Mouse (Mus musculus) embryonic facial prominence, embryonic 13.5 days (tissue): Measurements from ENCODE around the gene Dnajc22. TPM values are rescaled to one million over a fixed set of nuclear protein-coding genes. Genes with fewer than 3 reads are reported as not detected.

ENCODE experiments used
- ATAC-seq: fragments of 200-750 bp; cut with Nextera tagmentation; 2 replicates; pipeline ENCODE4 v1.8.0; 2017; ENCODE audit warnings: low read depth; ENCODE audit not compliant: insufficient number of reproducible peaks, insufficient read depth, low FRiP score, low TSS enrichment
- H3K27ac ChIP-seq: fragments of 300-500 bp; sonication (generic); 2 replicates; pipeline ENCODE4 v1.5.1; 2015; ENCODE audit warnings: moderate library complexity, mild to moderate bottlenecking, inconsistent platforms
- H3K27me3 ChIP-seq: fragments of 300-500 bp; sonication (generic); 2 replicates; pipeline ENCODE4 v1.6.1; 2015; ENCODE audit warnings: mild to moderate bottlenecking, inconsistent platforms
- H3K36me3 ChIP-seq: fragments of 300-500 bp; sonication (generic); 2 replicates; pipeline ENCODE4 v1.6.1; 2015; ENCODE audit warnings: mild to moderate bottlenecking, inconsistent platforms
- H3K4me1 ChIP-seq: fragments of 300-500 bp; sonication (generic); 2 replicates; pipeline ENCODE4 v1.6.1; 2015; ENCODE audit warnings: inconsistent platforms
- H3K4me2 ChIP-seq: fragments of 300-500 bp; sonication (generic); 2 replicates; pipeline ENCODE4 v1.6.1; 2015; ENCODE audit warnings: moderate library complexity, mild to moderate bottlenecking, inconsistent platforms
- H3K4me3 ChIP-seq: fragments of 300-500 bp; sonication (generic); 2 replicates; pipeline ENCODE4 v1.5.1; 2015; ENCODE audit warnings: mild to moderate bottlenecking, inconsistent platforms
- H3K9ac ChIP-seq: fragments of 300-500 bp; sonication (generic); 2 replicates; pipeline ENCODE4 v1.6.1; 2015; ENCODE audit warnings: mild to moderate bottlenecking, inconsistent platforms
- H3K9me3 ChIP-seq: fragments of 300-500 bp; sonication (generic); 2 replicates; pipeline ENCODE4 v1.6.1; 2016; ENCODE audit warnings: inconsistent platforms
- WGBS: fragments of 180-500 bp; shearing (Covaris S2); methylation state at CpG from one replicate; pipeline ENCODE4 v1.1.7; 2015; ENCODE audit warnings: mixed read lengths; 5-methylcytosine and 5-hydroxymethylcytosine counted together
- polyA plus RNA-seq: library from polyadenylated mRNA; unstranded; fragments of >200 nt; fragmentation: Nextera tagmentation; extraction: Ambion mirVana; gene quantifications from 2 replicates; pipeline ENCODE4 v1.2.1, GENCODE M21; 2015

Gene Dnajc22
- polyA plus RNA-seq, 1 experiment from 2014 or later, result 0.52 TPM

DNA sequence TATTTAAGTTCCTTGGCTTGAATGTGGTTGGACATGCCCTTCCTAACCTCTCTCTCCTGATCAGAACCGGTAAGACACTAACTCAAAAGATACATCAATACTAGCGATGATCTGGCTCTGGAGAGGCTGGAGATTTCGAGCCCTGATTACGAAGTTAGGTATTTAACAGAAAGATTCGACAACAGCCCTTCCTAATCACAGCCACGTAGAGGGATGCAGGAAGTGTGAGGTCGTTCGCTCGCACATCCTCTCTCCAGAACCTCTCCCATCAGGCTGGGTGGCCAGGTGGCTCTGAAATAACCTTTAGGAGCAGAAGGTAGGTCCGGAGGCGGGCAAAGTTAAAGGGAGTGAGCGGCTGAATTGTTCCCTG is 32.7 kb downstream of the Dnajc22 start, which contains the start of gene Spats2:
TSS of gene Spats2 (plus strand) at position 206 of the 370 bp plus-strand sequence.
- Histone ChIP-seq H3K4me1 (peaks cover 25% of the 10 kb centered on the region), H3K4me3 (peak within 1 kb of the TSS; percentile 75), H3K36me3 (no peaks in the 10 kb centered on the region), H3K27ac (peak within 1 kb of the TSS; percentile 95), H3K9ac (peak within 1 kb of the TSS; percentile 92), H3K9me3 (no peaks in the 10 kb centered on the region), H3K27me3 (peaks cover 5% of the 10 kb centered on the region; the same call in 1 of the 2 replicates), H3K4me2 (peak within 1 kb of the TSS; percentile 73)
- WGBS, result under 1% methylated on average over 12 of the region's 12 CpGs
- ATAC-seq, result no peak

DNA sequence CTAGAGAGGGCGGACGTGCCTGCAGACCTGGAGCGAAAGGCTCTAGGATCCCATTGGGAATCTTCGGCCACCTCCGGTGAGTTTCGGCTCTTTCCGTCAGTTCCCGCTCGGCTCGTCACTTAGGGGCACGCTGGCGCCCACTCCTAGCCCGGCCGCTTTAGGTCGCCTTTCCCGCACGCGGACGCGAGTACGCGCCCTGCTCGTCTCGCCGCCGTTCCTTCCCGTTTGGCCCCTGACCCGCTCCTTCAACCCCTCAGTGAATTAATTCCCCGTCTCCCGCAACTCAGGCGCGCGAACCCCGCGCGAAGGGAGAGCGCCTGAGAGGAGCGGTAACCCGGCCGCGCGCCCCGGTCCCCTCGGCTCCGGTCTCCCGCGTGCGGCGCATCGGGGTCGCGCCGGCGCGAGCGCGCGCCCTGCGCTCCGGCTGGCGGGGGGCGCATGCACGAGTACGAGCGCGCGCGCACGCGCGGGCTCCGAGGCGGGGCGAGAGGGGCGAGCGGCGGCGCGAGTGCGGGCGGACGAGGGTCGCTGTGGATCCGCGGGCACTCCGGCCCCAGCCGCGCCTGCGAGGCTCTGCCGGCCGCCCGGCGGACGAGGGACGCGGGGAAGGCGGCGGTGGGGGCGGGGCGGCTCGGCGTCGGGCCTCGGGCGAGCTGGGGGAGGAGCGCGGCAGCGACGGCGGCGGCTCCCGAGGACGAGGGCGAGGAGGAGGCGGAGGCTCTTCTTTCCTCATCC is 33.3 kb downstream of the Dnajc22 start:
- H3K4me3 ChIP-seq, result peak overlapping the region; percentile 75
- ATAC-seq, result peak; percentile 85
- H3K4me1 ChIP-seq, result peaks cover 28% of the 10 kb centered on the region
- peaks cover 2% of the 10 kb centered on the region; the same call in 1 of the 2 replicates for H3K27me3 ChIP-seq
- WGBS, result under 1% methylated on average over 112 of the region's 115 CpGs
- H3K27ac ChIP-seq, result peak overlapping the region; percentile 95
- no peaks in the 10 kb centered on the region for H3K36me3 ChIP-seq
- no peaks in the 10 kb centered on the region for H3K9me3 ChIP-seq
- peak overlapping the region; percentile 92 for H3K9ac ChIP-seq
- H3K4me2 ChIP-seq, result peak overlapping the region; percentile 73

DNA sequence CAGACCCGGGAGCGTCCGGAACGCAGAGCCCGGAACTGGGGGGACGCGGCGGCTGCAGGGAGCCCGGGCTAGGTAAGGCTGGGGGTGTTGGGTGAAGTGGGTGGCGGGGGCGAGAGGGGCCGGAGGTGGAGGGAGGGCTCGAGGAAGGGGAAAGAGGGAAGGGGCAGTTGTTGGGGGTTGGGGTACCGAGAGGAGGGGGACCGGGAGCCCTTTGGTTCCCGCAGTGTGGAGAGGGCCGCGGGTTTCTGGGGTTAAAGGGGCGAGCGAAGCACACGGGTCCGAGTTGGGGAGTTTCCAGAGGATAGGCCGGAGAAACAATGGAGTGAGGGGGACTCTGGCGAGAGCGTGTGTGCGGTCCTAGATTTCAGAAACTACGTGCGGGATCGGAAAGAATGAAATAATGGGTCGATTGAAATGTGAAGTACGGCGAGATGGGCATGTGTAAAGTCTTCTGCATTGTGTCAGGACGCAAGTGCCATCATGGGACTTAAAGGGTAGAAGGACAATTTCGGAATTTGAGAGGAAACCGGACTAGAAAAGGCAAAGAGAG is 33.9 kb downstream of the Dnajc22 start:
- no peak; the same call in 1 of the 2 replicates for ATAC-seq
- WGBS, result under 1% methylated on average over 35 of the region's 35 CpGs
- Histone ChIP-seq H3K36me3 (peaks cover 3% of the 10 kb centered on the region; the same call in 1 of the 2 replicates), H3K4me3 (peak overlapping the region; percentile 75), H3K4me2 (peak overlapping the region; percentile 73), H3K27me3 (no peaks in the 10 kb centered on the region), H3K9ac (peak overlapping the region; percentile 92), H3K9me3 (no peaks in the 10 kb centered on the region), H3K4me1 (peaks cover 28% of the 10 kb centered on the region), H3K27ac (peak overlapping the region; percentile 95)

DNA sequence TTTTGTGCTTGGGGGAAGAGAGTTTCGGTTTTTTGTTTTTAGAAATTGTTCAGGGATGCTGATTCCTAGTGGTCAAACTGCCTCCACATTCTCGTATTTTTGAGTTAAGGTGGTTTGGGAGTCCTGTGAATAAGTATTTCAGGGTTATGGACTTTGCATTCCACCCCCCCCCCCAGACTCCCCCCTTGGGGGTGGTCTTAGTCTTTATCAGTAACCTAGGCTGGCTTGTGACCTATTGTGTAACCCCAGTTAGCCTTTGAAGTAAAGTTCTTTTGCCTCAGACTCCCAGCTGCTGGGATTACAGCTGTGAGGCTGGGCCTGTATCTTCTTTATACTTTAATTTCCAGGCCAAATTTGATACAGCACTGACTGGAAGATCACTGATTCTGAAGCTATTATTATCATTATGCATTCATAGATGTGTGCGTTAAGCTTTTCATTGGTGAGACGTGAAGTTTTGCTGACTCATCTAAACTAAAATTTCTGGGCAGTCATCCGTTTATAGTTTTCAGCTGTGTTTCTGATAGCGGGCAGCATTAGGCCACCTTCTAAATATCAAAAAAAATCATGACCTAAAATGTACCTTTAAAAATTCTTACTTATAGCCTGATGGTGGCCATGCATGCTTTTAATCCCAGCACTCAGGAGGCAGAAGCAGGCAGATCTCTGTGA is 35.0 kb downstream of the Dnajc22 start:
- Histone ChIP-seq H3K27ac (no peak overlapping the region), H3K4me3 (peak overlapping the region; percentile 75), H3K9me3 (no peaks in the 10 kb centered on the region), H3K36me3 (peaks cover 3% of the 10 kb centered on the region; the same call in 1 of the 2 replicates), H3K4me1 (peaks cover 28% of the 10 kb centered on the region), H3K9ac (peak overlapping the region; percentile 92; the same call in 1 of the 2 replicates), H3K27me3 (no peaks in the 10 kb centered on the region), H3K4me2 (peak overlapping the region; percentile 73)
- WGBS, result 64% methylated on average over 6 of the region's 6 CpGs
- ATAC-seq, result no peak

DNA sequence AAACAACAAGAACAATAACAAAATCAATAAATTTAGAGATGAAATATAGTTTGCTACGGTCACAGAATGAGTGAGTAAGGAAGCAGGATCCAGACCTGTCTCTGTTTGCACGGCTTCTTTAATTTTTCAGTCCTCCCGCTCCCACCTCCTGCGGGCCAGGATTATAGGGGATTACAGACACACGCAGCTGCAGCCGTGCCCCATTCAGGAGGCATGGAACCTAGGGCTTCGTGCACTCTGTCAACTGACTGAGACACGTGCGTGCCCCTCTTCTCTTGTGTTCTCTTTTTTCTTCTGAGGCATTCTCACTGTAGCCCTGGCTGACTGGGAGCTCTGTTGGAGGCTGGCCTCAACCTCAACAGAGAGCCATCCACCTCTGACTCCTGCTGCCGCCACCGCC is 36.5 kb downstream of the Dnajc22 start:
- no peaks in the 10 kb centered on the region for H3K9me3 ChIP-seq
- H3K4me2 ChIP-seq, result peak overlapping the region; percentile 5
- peaks cover 31% of the 10 kb centered on the region for H3K4me1 ChIP-seq
- H3K36me3 ChIP-seq, result peaks cover 5% of the 10 kb centered on the region; the same call in 1 of the 2 replicates
- whole genome bisulfite sequencing, result 48% methylated on average over 11 of the region's 11 CpGs
- peak overlapping the region; percentile 47 for H3K9ac ChIP-seq
- no peak for ATAC-seq
- no peaks in the 10 kb centered on the region for H3K27me3 ChIP-seq
- H3K27ac ChIP-seq, result peak overlapping the region; percentile 55
- no peak overlapping the region for H3K4me3 ChIP-seq

DNA sequence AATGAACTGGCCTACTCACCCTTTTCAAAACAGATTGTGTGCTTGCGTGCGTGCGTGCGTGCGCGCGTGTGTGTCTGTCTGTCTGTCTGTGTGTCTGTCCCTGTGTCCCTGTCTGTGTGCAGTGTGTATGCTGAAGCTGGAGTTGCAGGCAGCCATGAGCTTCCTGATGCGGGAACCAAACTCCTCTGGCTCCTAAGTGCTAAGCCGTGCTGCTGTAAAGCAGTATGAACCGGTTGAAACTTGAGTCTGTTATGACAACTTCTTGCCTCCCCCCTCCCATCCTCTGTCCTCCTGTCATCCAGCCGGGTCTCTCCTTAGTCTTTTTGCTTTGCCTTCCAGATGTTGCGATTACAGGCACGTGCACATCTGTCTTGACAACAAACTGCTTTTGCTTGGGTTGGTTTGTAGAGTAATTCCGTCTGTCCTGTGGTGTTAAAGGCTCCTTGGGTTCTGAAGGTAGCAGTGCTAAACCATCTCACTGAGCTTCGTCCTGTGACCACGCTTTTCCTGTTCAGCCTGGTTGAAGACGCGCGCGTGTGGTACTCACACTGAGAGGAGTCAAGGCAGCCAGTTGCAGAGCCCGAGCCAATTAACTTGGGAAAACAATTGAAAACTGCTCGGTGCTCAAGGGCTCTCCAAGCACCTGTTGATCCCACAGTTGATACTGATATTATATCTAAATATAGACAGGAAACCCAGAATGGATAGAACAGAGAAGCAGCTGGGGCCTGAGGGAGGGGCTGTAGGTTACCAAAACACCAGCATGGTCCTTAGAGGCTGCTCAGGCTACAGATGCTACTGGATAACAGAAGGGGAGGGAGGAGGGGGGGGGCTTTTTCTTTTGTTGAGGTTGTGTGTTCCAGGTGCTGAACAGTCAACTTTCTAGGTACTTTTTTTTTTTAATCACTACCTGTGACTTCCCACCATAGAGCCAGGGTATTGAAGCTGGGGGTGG is 37.3 kb downstream of the Dnajc22 start:
- 47% methylated on average over 22 of the region's 22 CpGs for WGBS
- H3K4me2 ChIP-seq, result peak overlapping the region; percentile 10
- peak overlapping the region; percentile 47 for H3K9ac ChIP-seq
- no peaks in the 10 kb centered on the region for H3K27me3 ChIP-seq
- H3K4me3 ChIP-seq, result no peak overlapping the region
- H3K36me3 ChIP-seq, result peaks cover 5% of the 10 kb centered on the region; the same call in 1 of the 2 replicates
- ATAC-seq, result no peak
- no peaks in the 10 kb centered on the region for H3K9me3 ChIP-seq
- H3K27ac ChIP-seq, result peak overlapping the region; percentile 55
- peaks cover 31% of the 10 kb centered on the region for H3K4me1 ChIP-seq

DNA sequence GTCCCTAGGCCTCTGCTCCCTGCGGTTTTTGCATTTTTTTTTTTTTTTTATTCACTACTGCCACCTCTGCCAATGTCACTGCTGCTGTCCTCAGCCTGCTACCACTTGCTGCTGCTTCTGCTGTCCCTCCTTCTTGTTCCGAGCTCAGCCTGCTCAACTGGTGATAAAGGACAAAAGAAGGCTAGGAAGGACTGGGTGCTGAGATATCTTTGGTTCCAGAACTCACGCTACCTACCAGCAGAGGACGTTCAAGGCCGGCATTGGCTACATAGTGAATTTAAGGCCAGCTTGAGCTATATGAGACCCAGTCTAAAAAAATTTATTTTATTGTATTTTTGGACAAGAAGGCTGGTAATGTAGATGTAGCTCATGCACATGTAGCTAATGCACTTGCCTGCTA is 45.4 kb downstream of the Dnajc22 start:
- Histone ChIP-seq H3K9ac (no peak overlapping the region), H3K36me3 (peaks cover 20% of the 10 kb centered on the region), H3K27me3 (no peaks in the 10 kb centered on the region), H3K4me1 (0 out of 2 replicates have a peak, but pooled peaks cover 3% of the 10 kb centered on the region), H3K4me2 (no peak overlapping the region), H3K4me3 (no peak overlapping the region), H3K27ac (no peak overlapping the region), H3K9me3 (no peaks in the 10 kb centered on the region)
- WGBS, result 85% methylated on average over 5 of the region's 5 CpGs
- ATAC-seq, result no peak

DNA sequence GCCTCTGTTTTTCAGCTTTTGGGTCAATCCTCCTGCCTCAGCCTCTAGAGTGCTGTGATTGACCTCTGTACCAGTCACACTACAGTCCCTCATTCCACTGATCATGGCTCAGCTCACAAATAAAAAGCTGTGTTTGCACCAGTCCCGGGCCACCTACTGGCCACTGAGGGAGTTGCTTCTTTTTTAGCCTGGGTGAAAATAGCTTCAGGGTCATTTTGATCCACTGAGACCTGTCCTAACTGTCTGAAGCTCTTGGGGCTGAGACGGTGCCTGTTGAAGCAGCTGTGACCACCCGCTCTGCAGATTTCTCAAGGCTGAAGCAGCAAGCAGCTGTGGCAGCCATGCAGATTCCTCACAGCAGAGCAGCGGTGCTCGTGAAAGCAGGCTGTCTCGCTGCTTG is 46.7 kb downstream of the Dnajc22 start:
- ATAC-seq, result no peak
- Histone ChIP-seq H3K4me3 (no peak overlapping the region), H3K36me3 (peaks cover 20% of the 10 kb centered on the region), H3K9me3 (no peaks in the 10 kb centered on the region), H3K9ac (no peak overlapping the region), H3K4me2 (no peak overlapping the region), H3K27me3 (no peaks in the 10 kb centered on the region), H3K4me1 (0 out of 2 replicates have a peak, but pooled peaks cover 3% of the 10 kb centered on the region), H3K27ac (no peak overlapping the region)
- 60% methylated on average over 6 of the region's 6 CpGs for WGBS

DNA sequence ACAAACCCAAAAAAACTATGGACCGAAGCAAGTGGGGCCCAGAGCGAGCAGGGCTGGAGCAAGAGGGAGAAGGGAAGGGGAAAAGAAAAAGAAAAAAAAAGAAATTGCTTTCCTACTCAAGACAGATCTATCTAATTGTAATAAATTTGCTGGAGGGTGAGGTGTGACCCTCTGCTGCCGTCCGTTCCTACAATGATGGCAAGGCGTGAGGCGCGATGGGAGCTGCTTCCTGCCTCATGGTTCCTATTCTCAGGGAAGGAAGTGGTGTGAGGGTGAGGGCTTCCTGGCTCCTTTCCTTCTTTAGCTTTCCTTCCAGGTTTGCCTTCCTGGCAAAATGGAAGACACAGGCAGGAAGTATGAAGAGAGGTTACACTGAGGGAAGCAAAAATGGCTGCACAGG is 57.5 kb downstream of the Dnajc22 start:
- H3K4me2 ChIP-seq, result no peak overlapping the region
- ATAC-seq, result no peak
- H3K27me3 ChIP-seq, result no peaks in the 10 kb centered on the region
- no peak overlapping the region for H3K9ac ChIP-seq
- H3K4me3 ChIP-seq, result no peak overlapping the region
- H3K36me3 ChIP-seq, result peaks cover 71% of the 10 kb centered on the region
- H3K27ac ChIP-seq, result no peak overlapping the region
- H3K4me1 ChIP-seq, result no peaks in the 10 kb centered on the region
- WGBS, result 91% methylated on average over 7 of the region's 7 CpGs
- no peaks in the 10 kb centered on the region for H3K9me3 ChIP-seq

DNA sequence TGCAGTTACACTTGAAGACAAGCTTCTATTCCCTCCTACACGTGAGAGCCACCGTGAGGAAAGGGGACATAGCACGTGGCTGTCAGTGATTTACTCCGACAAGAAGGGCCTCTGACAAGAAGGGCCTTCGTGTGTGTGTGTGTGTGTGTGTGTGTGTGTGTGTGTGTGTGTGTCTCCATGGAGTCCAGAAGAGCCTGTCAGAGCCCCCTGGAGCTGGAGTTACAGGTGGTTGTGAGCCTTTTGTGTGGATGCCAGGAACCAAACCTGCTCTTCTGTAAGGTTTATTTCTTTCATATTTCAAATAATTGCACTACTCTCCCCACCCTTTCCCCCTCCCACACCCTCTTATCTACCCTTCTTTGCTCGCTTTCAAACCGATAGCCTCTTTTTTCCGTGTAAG is 58.4 kb downstream of the Dnajc22 start:
- Histone ChIP-seq H3K36me3 (peaks cover 62% of the 10 kb centered on the region), H3K27ac (no peak overlapping the region), H3K9me3 (no peaks in the 10 kb centered on the region), H3K9ac (no peak overlapping the region), H3K4me3 (no peak overlapping the region), H3K4me2 (no peak overlapping the region), H3K4me1 (no peaks in the 10 kb centered on the region), H3K27me3 (no peaks in the 10 kb centered on the region)
- WGBS, result 78% methylated on average over 8 of the region's 8 CpGs
- no peak for ATAC-seq

DNA sequence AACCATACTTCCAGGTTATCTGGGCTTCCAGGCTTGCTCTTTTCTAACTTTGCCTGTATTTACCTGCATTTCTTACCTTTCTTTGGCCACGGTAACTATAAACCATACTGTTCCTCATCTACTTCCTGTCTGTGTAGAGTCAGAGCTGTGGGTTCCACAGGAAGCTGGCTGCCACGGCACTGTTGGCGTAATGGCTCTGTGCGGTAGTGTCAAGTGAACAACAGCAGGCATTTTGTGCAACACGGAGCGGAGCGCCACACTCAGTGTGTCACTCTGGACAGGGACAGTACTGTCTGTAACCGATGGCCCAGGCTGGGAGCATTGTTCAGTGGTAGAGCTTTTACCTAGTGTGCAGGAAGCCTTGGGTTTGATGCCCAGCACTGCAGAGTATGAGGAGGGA is 60.5 kb downstream of the Dnajc22 start:
- ATAC-seq, result no peak
- Histone ChIP-seq H3K9me3 (no peaks in the 10 kb centered on the region), H3K27ac (no peak overlapping the region), H3K36me3 (peaks cover 44% of the 10 kb centered on the region), H3K4me2 (no peak overlapping the region), H3K27me3 (no peaks in the 10 kb centered on the region), H3K9ac (no peak overlapping the region), H3K4me1 (no peaks in the 10 kb centered on the region), H3K4me3 (no peak overlapping the region)
- 96% methylated on average over 8 of the region's 8 CpGs for WGBS
